Mouse (Mus musculus) kidney, adult 2 months (tissue): ENCODE data around the gene Rtl8b. TPM values are rescaled to one million over a fixed set of nuclear protein-coding genes. Genes with fewer than 3 reads are reported as not detected.
"Not testable (repeated sequence)": the region's sequence is repeated elsewhere in the genome, so short reads cannot be mapped to it uniquely, and the experiment has no call there.

Source experiments
- DNase-seq: peaks from one replicate; pipeline ENCODE4 v3.0.0; 2021
- H3K27ac ChIP-seq: fragments of 200-500 bp; 2 replicates; pipeline ENCODE4 v1.5.1; 2012; ENCODE audit warnings: low read depth, low read length, control low read depth, inconsistent platforms; ENCODE audit not compliant: insufficient read depth
- H3K27me3 ChIP-seq: fragments of 200-500 bp; replicated peaks from 2 replicates; pipeline ENCODE4 v1.6.1; 2012; ENCODE audit warnings: mild to moderate bottlenecking, moderate library complexity, low read length, inconsistent platforms; ENCODE audit not compliant: control insufficient read depth, insufficient read depth
- H3K36me3 ChIP-seq: fragments of 200-500 bp; 2 replicates; pipeline ENCODE4 v1.6.1; 2012; ENCODE audit warnings: mild to moderate bottlenecking, moderate library complexity, low read length, inconsistent platforms; ENCODE audit not compliant: control insufficient read depth, insufficient read depth
- H3K4me1 ChIP-seq: fragments of 200-500 bp; 2 replicates; pipeline ENCODE4 v1.6.1; 2011; ENCODE audit warnings: low read length; ENCODE audit not compliant: control insufficient read depth, insufficient read depth
- H3K4me3 ChIP-seq: fragments of 200-500 bp; 2 replicates; pipeline ENCODE4 v1.5.1; 2011; ENCODE audit warnings: mild to moderate bottlenecking, low read depth, low read length, control low read depth; ENCODE audit not compliant: insufficient read depth
- WGBS: fragments of 180-500 bp; shearing (Covaris S2); methylation state at CpG from one replicate; pipeline ENCODE4 v1.1.7; 2018; 5-methylcytosine and 5-hydroxymethylcytosine counted together
- polyA plus RNA-seq: library from polyadenylated mRNA; depleted of rRNA; stranded (reverse); fragments of >200 nt; gene quantifications from 2 replicates; pipeline ENCODE4 v1.2.3, GENCODE M21; 2012; rRNA removed

The Rtl8b gene
- polyA plus RNA-seq, 1 experiment: 95.4 TPM

GRCm38 (mm10) chrX:53638107-53638506 is 32.1 kb downstream of the Rtl8b start:
- not testable (repeated sequence) for H3K4me1 ChIP-seq, DNase-seq, H3K27me3 ChIP-seq, H3K4me3 ChIP-seq, H3K27ac ChIP-seq, H3K36me3 ChIP-seq
- WGBS: 56% methylated on average over 3 of the region's 3 CpGs

Other genes starting within 250 kb of the Rtl8b start
- gene Etd, start 235.5 kb downstream of the Rtl8b start, polyA plus RNA-seq: not detected in 2 replicates
- 20.1 and 24.0 TPM in 2 replicates for gene Rtl8c, start 62.4 kb downstream of the Rtl8b start, polyA plus RNA-seq
- not detected in 2 replicates for gene Gm14597, start 61.4 kb downstream of the Rtl8b start, polyA plus RNA-seq
- 114 and 120 TPM in 2 replicates for gene Rtl8a, start 26.7 kb downstream of the Rtl8b start, polyA plus RNA-seq
- gene 4930502E18Rik, start 54.4 kb upstream of the Rtl8b start, polyA plus RNA-seq: not detected in 2 replicates
- gene 1700013H16Rik, start 87.4 kb upstream of the Rtl8b start, polyA plus RNA-seq: not detected in 2 replicates
- gene Zfp36l3, start 106.0 kb upstream of the Rtl8b start, polyA plus RNA-seq: 0.03 TPM in 1 of 2 replicates, not detected in the other
- 0.08 and 0.22 TPM in 2 replicates for gene Xlr, start 127.3 kb upstream of the Rtl8b start, polyA plus RNA-seq